Mouse (Mus musculus) right cerebral cortex, adult 18-20 months (tissue): ENCODE data around the gene Cox17.
A peak's percentile ranks its signal among the peaks of the same experiment; 100 is the strongest.
"Not testable (repeated sequence)": the region's sequence is repeated elsewhere in the genome, so short reads cannot be mapped to it uniquely, and the experiment has no call there.

Experiments used
- DNase-seq: peaks from one replicate; pipeline ENCODE4 v3.0.0; 2022; ENCODE audit warnings: mixed read lengths

Gene Cox17

DNA sequence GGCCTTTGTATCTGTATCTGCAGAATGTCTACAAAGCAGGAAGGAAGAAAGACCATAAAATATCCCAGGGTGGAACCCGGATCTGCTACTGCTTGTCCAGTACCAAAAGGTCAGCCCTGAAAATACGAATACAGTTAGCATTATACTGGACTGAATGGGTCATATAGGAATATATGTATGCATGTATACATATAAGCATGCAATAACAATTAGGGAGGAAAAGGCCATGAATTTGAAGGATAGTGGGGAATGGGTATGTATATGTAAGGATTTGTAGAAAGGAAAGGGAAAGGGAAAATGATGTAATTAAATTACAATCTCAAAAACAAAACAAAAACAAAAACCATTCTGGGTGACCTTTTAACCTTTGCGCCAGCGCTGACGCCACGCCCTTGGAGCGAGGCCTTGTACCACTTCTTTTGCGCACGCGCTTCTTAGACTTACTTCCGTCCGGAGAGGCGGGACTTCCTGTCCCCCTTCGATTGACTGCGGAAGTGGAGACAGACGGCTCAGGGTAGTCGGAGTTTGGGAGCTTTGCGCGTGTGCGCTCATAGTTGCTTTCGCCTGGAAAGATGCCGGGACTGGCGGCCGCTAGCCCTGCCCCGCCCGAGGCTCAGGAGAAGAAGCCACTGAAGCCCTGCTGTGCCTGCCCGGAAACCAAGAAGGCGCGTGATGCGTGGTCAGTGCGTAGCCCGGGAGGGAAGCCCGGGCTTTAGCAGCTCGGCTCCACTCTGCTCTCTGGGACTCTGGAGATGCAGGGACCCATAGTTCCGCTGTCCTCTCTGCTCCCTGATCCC lies at the start of gene Cox17, which contains the start of gene Gm21987:
Cox17 (plus strand) TSS at position 463 of the 797 bp plus-strand sequence.
Gm21987 (plus strand) TSS at position 512 of the 797 bp plus-strand sequence.
- peak; percentile 96 for DNase-seq

DNA sequence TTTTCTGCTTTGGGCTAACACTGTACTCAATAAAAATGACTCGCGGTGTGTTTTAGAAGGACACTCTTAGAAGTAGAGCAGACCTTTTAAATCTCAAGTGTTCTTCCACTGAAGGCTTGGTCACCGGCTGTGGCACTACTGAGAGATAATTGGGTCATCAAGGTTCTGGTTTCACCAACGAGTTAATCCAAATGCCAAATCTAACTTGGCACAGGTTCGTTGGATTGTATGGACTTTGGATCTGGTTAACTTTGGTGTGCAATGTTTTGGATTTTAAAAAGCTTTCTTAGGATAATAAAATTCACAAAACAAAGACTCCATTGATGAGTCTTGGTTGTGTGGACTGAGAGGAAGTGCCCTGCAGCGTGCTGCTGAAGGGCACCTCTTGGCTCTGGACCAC lies 48.4 kb upstream of the Cox17 start:
- DNase-seq, result no peak

DNA sequence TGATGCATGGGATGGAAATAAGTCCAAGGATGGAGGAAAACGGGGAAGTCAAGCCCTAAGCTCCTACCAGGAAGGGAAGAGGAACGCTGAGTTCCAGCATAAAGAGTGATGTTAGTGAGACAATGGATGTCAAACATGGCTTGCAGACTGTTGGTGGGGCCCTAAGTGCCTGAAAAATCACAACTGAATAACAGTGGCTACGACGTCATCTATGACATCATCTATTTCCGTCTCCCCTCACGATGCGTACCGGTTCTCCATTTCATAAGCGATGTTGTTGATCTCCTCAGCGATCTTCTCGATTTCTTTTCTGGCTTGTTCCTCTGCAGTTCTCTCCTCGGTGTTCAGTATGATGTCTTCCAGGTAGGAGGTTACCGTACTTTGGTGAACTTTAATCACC lies 44.4 kb upstream of the Cox17 start:
- DNase-seq, result no peak

DNA sequence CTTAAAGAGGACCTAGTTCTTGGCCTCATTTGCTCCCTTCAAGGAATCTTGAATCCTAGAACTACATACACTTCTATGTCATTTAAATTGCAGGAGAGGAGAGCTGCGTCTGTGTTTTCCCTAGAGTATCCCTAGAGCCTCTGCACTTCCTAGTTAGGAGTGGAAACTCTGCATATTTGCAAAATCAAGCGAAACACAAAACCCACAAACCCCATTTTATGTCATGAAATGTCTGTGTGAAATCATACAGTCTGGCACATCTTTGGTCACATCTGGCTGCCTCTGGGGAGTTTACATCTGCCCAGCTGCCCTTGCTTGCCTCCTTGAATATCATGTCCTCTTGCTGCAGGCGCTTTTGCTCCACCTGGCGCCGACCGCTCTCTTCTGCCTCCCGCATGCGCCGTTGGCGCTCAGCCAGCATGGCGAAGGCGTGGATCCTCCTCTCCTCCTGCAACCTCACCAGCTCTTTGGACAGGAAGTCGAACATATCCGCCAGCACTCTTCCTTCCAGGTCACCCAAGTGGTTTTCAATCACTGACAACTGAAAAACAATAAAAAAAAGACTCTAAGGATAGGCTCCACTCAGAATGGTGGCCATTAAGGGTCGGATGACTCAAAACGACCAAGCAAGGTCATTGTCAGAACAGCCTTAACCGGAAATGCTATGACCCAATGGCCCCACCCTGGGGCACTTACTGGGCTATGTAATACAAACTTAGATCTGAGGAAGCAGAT lies 42.2 kb upstream of the Cox17 start:
- DNase-seq, result no peak

DNA sequence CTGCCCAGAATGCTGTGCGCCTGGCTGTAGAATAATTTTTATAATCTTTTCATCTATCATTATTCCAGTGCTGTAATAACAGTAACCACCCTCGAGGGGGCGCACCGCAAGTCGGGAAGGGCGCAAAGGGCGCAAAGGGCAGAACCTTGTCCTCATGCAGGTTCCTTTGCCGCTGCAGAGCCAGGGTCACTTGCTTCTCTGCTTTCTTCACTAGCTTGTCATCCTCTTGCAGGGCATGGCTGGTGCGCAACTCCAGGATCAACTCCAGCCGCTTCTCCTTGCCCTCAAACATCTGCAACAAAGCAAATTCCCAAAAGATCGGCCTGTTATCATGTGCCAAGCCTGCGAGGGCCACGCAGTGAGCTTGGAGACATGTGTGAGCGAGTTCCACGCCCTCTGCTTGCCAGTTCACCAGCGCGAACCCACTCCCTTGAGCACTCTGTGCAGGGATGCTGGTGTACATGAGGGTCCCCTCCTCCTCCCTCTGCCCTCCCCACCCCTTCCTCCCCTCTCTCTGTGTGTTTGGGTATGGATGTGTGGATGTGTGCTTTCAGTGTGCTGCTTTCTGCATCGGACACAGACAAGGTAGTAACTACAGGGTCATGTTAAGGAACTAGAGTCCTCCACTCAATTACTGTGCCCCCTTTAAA lies 40.1 kb upstream of the Cox17 start:
- DNase-seq, result no peak

DNA sequence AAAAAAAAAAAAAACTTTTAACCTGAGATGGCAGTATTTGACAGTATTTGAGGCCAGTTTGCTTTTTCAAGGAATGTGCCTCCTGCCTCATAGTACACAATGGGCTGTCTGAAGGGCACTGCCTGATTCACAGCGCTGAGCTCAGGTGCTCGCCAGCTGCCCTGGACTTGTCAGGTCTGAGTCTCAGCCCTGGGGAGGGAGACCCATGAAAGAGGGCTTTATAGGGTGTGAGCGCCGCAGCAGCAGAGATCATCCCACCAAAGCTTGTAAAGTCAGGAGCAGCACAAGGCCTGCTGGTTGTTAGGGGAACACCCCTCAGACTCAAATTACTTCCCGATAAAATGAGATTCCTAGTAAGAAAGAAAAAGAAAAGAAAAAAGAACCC lies 39.6 kb upstream of the Cox17 start:
- no peak for DNase-seq

DNA sequence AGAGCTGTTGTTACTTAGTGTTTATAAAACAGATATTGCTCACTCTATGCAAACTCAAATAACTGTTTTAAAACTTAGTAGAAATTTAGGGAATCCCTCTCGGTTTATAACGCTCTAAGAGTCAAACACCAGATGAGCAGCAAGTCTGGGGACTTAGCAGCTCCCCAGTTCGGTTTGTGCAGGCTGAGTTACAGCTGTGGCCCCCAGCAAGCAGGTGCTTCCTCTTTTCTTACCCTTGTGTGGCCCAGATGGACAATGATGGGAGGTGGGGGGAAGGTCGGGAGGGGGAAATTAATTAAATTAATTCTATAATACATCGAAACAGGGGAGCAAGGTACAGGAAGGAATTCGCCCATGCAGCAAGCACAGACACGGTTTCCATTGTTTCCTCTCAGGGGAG lies 39.1 kb upstream of the Cox17 start:
- no peak for DNase-seq

DNA sequence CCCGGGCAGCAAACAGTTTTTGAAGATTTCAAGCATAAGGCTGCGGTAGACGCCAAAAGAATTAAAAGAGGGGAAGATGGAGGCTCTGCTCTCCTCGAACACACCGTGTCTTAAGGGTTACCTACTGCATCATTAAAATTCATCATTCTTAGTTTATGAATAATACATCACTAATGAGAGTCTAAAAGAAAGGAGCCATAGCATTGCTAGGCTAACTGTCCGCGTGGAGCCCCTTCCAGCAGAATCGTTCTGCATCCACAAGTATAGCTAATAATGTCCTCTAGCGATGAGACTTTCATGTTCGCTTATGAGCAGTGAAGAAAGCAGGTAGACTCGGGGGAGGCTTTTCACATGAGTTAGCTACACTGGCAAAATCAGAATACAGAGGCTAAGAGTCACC lies 38.6 kb upstream of the Cox17 start:
- no peak for DNase-seq

DNA sequence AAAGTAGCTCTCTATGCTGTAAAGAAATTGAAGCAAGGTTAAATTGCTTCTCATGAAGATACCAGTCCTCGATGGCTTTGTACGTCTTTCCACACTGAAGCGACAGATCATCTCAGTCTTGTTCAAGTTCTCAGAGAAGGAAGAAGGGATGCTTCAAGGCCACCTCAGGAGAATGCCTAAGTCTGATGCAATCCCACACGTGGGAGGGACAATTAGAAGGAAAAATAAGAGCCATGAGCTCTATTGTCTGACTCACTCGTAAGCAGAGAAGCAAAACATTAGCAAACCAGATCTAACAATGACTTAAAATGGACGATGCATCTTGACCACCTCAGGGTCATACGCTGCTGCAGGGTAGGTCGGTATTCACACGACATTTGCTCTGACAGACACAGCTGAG lies 28.3 kb upstream of the Cox17 start:
- no peak for DNase-seq

DNA sequence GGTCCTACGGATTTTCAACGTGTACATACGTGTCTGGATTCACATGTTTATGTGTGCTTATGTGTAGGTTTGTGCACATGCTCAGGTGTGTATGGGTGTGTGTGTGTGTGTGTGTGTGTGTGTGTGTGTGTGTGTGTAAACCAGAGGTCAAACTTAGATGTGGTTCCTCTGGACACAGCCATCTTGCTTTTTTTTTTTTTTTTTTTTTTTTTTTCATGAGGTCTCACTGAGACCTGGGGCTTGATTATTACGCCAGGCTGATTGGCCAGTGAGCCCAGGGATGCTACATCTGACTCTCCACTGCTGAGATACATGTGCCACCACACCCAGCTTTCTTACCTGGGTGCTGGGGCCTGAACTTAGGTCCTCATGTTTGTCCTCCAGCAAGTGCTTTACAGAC lies 27.7 kb upstream of the Cox17 start:
- DNase-seq, result no peak

DNA sequence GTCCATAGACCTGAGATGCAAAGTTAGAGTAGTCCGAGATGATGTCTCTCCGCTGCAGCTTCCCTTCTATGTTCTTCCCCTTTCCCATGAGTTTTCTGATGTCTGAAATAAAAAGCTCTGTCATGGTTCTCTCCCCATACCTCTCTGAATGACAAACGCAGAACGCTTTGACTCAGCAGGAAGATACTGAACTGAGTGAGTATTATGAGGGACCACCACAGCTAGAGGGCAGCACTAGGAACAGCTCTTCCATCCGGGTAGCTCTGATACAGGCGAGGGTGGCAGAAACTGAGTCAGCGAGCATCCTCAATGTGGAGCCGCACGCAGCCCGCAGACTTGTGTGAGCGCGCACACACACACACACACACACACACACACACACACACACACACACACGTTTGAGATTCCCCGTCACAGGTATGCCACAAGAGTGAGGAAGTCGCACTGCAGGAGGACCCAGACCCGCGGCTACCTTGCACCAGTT lies 25.3 kb upstream of the Cox17 start:
- DNase-seq, result peak; percentile 66

DNA sequence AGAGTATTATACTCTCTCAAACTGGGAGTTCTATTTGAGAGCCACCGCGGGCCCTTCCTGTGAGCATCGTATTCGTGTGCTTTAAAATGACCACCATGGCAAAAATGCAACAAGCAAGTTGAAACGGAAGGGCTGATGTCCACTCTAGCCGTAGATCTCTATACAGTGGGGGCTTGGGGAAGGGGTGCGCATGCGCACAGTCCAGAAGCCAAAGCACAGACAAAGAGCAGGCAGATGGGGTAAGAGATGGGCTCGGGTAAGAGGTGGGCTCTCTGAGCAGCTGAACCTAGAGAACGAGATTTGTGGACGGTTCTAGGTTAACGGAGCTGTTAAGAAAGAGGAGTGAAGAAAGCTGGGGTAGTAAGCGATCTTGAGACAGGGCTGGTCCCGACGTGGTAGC lies 22.5 kb upstream of the Cox17 start:
- DNase-seq, result no peak

DNA sequence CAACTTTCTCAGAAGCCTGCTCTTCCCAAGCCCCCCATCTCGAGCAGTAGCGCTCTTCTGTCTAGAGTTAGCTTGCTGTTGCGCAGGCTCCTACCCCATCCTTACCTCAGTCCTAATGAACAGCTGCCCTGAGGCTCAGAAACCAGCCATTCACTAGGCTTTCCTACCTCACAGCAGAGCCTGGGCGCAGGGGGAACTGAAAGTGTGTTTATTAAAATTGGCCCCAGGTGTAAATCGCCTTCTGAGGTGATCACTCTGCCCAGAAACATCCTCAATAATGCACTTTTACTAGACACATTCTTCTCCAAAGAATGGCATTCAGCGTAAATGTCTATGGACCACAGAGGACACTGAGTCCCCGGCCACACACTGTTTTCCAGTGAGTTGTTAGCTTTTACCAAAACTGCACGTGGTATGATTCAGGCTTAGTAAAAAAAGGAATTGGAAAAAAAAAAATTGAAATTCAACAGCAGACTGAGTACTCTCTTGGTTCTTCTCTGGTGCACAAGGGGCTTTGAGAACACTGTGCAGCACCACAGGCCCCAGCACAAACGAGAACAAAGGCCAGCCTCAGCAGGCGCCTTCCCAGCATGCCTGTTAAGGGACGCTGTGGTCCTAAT lies 19.9 kb upstream of the Cox17 start:
- no peak for DNase-seq

DNA sequence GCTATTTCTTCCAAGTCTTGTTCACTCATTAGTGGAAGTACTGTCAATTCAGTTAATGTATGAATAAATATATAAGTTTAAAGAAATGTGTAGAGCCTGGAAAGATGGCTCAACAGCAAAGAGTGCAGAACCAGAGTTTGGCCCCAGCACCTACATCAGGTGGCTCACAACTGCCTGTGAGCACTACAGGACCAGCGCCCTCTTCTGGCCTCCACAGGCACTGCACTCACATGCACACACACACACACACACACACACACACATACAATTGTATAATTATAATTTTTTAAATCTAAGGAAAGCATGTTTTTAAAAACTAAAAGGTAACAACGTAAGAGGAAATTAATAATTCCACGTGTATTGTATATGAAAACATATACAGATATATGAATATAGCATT lies 17.5 kb upstream of the Cox17 start:
- DNase-seq, result no peak

DNA sequence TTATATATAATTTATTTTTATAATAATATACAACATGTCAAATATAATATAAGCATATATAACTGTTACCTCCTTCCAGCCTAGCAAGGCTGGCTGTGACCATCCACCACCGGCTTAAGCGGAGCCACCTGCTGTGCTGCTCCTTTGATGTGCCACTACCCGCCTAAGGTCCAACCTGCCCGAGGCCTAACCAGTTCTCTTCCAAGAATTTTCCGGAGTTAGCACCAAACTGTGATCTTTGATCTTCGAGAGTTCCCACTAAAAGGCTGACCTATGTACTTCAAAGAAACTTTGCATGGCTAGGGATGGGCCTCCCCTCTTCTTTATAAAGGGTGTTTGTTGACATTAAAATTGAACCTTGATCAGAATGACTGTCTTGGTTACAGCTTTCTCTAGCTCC lies 12.4 kb upstream of the Cox17 start:
- no peak for DNase-seq

DNA sequence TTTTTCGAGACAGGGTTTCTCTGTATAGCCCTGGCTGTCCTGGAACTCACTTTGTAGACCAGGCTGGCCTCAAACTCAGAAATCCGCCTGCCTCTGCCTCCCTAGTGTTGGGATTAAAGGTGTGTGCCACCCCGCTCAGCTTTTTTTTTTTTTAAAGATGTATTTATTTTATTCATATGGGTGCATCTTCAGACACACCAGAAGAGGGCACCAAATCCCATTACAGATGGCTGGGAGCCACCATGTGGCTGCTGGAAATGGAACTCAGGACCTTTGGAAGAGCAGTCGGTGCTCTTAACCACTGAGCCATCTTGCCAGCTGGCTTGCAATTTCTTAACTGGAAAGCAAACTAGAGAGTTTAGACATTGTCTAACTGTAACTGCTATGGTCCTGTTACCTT lies 8.7 kb upstream of the Cox17 start:
- not testable (repeated sequence) for DNase-seq

DNA sequence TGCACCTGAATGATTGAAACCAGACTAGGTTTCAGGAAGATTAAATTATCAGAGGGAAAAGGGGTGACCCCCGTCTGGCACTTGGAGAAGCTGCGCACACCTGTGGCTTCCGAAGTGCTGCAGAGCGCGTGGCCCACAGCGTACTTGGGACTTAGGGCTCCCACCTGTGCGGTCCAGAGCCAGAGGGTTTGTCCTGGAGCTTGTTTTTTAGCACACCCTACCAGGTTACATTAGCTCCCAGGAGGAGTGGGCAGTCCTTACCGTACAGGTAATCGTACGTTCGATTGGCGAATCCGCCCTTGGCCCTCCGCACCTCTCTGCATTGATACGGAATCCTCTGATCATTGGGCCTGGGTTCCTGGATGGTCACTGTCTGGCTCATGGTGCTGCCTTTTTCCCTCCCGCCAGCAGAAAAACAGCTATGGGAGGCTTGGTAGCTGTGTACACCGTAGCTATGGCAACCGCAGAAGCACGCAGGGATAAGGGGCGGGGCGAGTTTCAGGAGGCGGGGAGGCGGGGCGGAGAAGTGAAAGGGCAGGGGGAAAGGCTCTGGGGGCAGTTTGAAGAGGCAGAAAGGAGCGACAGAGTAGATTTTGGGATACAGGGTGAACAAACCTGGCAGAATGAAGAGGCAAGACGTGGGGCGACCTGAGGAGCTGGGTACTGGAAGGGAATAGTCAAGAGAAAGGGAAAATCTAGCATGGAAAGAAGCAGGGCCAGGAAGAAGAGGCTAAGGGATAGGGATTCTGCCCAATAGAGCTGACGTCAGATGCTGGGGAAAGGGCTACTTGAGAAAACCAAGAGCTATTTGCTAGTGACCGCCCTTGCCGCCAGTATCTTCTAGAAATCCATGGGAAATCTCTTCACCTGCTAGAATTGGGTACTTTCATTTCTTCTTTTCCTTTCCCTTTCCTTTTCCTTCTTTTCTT lies 5.1 kb upstream of the Cox17 start, which contains the start of gene Maats1:
Maats1 (minus strand) TSS at position 748 of the 929 bp plus-strand sequence.
- peak; percentile 81 for DNase-seq

DNA sequence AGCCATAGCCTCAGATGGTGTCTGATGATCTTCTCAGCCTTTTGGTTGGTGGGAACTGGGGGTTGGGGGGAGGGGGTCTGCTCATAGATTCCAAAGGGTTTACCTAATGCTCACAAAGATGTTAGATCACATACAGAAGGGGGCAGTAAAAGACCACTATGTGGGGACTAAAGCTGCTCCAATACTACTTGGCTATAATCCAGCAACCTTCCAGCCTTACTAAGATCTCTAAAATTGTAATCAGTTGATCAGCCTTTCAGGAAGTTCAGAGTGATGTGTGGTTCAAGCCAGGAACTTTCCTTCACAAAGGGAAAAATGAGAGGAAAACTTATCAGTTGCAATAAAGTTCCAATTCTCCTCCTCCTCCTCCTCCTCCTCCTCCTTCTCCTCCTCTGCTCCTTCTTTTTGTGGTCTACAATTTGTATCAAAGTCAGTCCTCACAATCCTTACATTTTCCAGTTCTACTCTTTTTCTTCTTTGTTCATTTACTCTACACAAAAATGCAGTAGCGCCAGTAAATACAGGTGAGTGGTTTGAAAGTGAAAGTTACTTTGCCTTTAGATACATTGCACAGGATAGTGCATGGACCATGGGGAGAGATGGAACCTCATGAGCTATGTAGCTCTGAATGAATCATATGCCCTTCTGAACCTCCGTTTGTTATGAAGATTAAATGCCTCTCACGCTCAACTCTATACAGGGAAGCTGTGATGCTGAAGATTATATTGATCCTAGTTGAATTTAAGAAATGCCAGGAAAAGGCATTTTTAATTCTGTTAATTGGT lies 1.7 kb upstream of the Cox17 start:
- DNase-seq, result no peak

DNA sequence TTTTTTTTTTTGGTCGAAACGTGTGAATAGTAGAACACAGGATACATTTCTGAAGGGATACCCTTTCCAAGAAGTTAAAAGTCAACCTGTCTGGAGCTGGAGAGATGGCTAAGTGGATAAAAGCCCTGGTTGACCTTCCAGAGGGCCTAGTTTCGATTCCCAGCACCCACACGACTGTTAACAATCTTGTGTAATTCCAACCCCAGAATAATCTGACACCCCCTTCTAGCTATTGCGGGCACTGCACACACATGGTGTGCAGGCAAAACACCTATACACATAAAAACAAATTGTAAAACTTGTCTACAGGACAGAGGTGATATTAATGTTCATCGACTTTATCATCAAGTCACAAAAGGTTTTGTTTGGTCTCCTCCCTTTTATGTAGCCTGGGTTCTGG lies 797 bp downstream of the Cox17 start:
- DNase-seq, result no peak

DNA sequence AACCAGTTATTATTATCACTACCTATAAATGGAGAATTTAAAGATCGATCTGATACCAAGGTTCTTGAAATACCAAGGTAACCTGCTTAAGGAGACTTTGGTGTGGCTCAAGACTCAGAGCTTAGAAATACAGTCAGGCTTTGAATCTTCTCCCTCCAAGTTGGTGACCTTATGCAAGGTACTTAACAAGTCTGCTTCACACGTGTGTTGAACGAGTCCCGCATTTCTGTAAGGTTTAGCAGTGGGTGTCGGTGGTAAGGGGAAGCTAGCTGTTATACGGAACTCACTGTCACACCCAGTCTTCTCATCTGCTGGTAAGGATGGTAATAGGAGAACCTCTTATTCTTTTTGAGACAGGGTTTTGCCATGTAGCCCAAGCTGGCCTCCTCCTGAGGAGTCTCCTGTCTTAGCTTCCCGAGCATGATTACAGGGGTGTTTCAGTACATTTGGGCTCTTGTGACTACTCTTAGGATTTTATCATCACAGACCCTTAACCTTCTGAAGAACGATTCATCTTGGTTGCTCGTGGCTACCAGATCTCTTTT lies 1.5 kb downstream of the Cox17 start:
- DNase-seq, result no peak

DNA sequence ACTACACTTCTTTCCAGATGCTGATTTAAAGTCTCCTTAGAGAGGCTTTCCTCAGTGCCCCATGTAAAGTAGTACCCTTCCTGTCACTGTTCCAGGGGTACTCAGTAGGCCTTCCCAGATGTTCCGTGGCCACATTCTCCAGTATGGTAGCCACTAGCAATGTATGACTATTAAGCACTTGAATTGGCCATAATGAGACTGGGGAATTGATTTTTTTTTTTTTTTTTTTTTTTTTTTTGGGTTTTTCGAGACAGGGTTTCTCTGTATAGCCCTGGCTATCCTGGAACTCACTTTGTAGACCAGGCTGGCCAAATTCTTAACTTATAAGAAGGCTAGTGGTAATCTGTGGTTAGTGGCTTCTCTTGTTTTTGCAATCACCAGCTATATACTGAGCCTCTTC lies 3.1 kb downstream of the Cox17 start:
- DNase-seq, result no peak
